Mouse (Mus musculus) small intestine, adult 2 months (tissue): ENCODE measurements at regions not wholly inside any gene's neighbourhood (a gene's known extent, or its start where the extent isn't known, plus 50 kb on each side); places are given as distances from the start of the nearest gene placed in this dataset.

Experiments used
- CTCF ChIP-seq: fragments of 200-500 bp; IDR thresholded peaks from 2 replicates; pipeline ENCODE4 v1.5.1; 2012; ENCODE audit warnings: low read depth, mild to moderate bottlenecking, control low read depth, inconsistent platforms, low read length, moderate library complexity, mixed read lengths; ENCODE audit not compliant: insufficient replicate concordance, insufficient read length; ENCODE audit errors: extremely low read depth
- POLR2A ChIP-seq: fragments of 200-500 bp; IDR thresholded peaks from 2 replicates; pipeline ENCODE4 v1.6.1; 2012; ENCODE audit warnings: low read depth, mild to moderate bottlenecking, control low read depth, inconsistent platforms, low read length, moderate library complexity

DNA sequence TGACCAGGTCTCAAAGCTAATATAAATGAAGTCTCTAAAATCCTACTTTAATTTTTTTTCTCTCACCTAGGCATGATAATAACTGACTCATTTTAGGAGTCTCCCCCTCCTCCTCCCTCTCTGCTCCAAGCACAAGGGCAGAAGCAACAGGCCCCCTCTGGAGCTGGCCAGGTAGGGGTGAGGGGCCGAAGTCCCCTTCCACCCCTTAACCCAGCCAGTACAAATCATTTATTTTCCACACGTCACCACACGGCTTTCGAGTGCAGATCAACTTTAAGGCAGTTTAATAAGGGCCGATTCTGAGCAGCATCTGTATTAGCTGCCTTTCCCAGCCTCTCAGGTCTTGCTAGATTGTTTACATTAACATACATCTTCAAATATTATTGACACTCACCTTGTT is 342.2 kb upstream of the Mki67 start:
- TF ChIP-seq POLR2A (no peak), CTCF (no peak)
